Mouse (Mus musculus) spleen, adult 10 weeks (tissue): ENCODE data around the gene Mapkapk2. TPM values are rescaled to one million over a fixed set of nuclear protein-coding genes. Genes with fewer than 3 reads are reported as not detected.

Source experiments
- polyA plus RNA-seq: library from polyadenylated mRNA; stranded (reverse); fragments of 350-450 nt; fragmentation: Illumina TruSeq; extraction: RNeasy Lipid Tissue Mini Kit (QIAGEN cat#74804); gene quantifications from one replicate; pipeline ENCODE4 v1.2.3, GENCODE M21; 2015; ENCODE audit warnings: low replicate concordance; ENCODE audit not compliant: insufficient read depth

Mapkapk2 gene
- polyA plus RNA-seq: 76.0 TPM

GRCm38 (mm10) chr1:131097700-131098094 is at the start of gene Mapkapk2:
Gene Mapkapk2, minus strand, starts transcription at chr1:131097826.

GRCm38 (mm10) chr1:131138191-131139016 is 40.8 kb upstream of the Mapkapk2 start, which contains the start of gene Dyrk3:
Gene Dyrk3, minus strand, starts transcription at chr1:131138340.

GRCm38 (mm10) chr1:131019492-131020098 is 78.0 kb downstream of the Mapkapk2 start, which contains the start of gene Il10:
Gene Il10, plus strand, starts transcription at chr1:131019845.

Other genes with a start within 250 kb of the Mapkapk2 start
- 489 TPM for gene Fcmr, start 232.2 kb downstream of the Mapkapk2 start, polyA plus RNA-seq
- gene Il24, start 210.4 kb downstream of the Mapkapk2 start, polyA plus RNA-seq: not detected
- not detected for gene Il20, start 186.4 kb downstream of the Mapkapk2 start, polyA plus RNA-seq
- gene Il19, start 157.7 kb downstream of the Mapkapk2 start, polyA plus RNA-seq: not detected
- 1.2 TPM for gene Il10, start 78.0 kb downstream of the Mapkapk2 start, polyA plus RNA-seq
- gene Dyrk3, start 40.5 kb upstream of the Mapkapk2 start, polyA plus RNA-seq: 4.5 TPM
- 26.0 TPM for gene Eif2d, start 55.4 kb upstream of the Mapkapk2 start, polyA plus RNA-seq
- gene Rassf5, start 147.4 kb upstream of the Mapkapk2 start, polyA plus RNA-seq: 137 TPM
- 63.0 TPM for gene Ikbke, start 181.8 kb upstream of the Mapkapk2 start, polyA plus RNA-seq